Mouse (Mus musculus): ENCODE measurements around the gene Gca.
A peak's percentile ranks its signal among the peaks of the same experiment; 100 is the strongest.

Gene Gca

GRCm38 (mm10) chr2:62664135-62664670, at the start of gene Gca:
TSS of gene Gca (plus strand) at chr2:62664285.
- peak; percentile 85 to 87 for DNase-seq

- no peak for DNase-seq
These were observed 45.1 kb upstream of the Gca start for GRCm38 (mm10) chr2:62618934-62619341.

GRCm38 (mm10) chr2:62619679-62620078, 44.4 kb upstream of the Gca start:
- no peak for DNase-seq

- DNase-seq, result no peak
These were observed 41.1 kb upstream of the Gca start for GRCm38 (mm10) chr2:62623024-62623441.

GRCm38 (mm10) chr2:62627728-62628127, 36.4 kb upstream of the Gca start:
- no peak for DNase-seq

- no peak for DNase-seq
These were observed 35.7 kb upstream of the Gca start for GRCm38 (mm10) chr2:62628356-62628755.

GRCm38 (mm10) chr2:62630446-62630845, 33.6 kb upstream of the Gca start:
- DNase-seq, result peak in 1 of 2 experiments; percentile 9

- no peak for DNase-seq
These were observed 24.2 kb upstream of the Gca start for GRCm38 (mm10) chr2:62639869-62640268.

- DNase-seq, result peak; percentile 54 to 74
These were observed 20.4 kb upstream of the Gca start for GRCm38 (mm10) chr2:62643405-62644305.

- DNase-seq, result no peak
These were observed 19.2 kb upstream of the Gca start for GRCm38 (mm10) chr2:62644891-62645290.

- peak; percentile 17 to 21 for DNase-seq
These were observed 18.6 kb upstream of the Gca start for GRCm38 (mm10) chr2:62645475-62645874.

GRCm38 (mm10) chr2:62646014-62646645, 18.0 kb upstream of the Gca start, which contains the start of gene Ifih1:
TSS of gene Ifih1 (minus strand) at chr2:62646255.
- peak; percentile 79 to 80 for DNase-seq

GRCm38 (mm10) chr2:62646671-62647289, 17.3 kb upstream of the Gca start:
- no peak for DNase-seq

- no peak for DNase-seq
These were observed 12.2 kb upstream of the Gca start for GRCm38 (mm10) chr2:62651890-62652289.

- no peak for DNase-seq
These were observed 11.6 kb upstream of the Gca start for GRCm38 (mm10) chr2:62652466-62652865.

- peak in 1 of 2 experiments; percentile 54 for DNase-seq
These were observed 9.4 kb upstream of the Gca start for GRCm38 (mm10) chr2:62654519-62655338.

GRCm38 (mm10) chr2:62656072-62656471, 8.0 kb upstream of the Gca start:
- no peak for DNase-seq

- no peak for DNase-seq
These were observed 3.5 kb upstream of the Gca start for GRCm38 (mm10) chr2:62660565-62660964.

- DNase-seq, result no peak
These were observed 1.5 kb upstream of the Gca start for GRCm38 (mm10) chr2:62662560-62662959.

GRCm38 (mm10) chr2:62664839-62665238, 754 bp downstream of the Gca start:
- no peak for DNase-seq

GRCm38 (mm10) chr2:62665536-62665935, 1.5 kb downstream of the Gca start:
- no peak for DNase-seq

- no peak for DNase-seq
These were observed 5.8 kb downstream of the Gca start for GRCm38 (mm10) chr2:62669848-62670247.
